Mouse (Mus musculus) heart, adult 2 months (tissue): ENCODE data around the gene Kifc3. TPM values are rescaled to one million over a fixed set of nuclear protein-coding genes. Genes with fewer than 3 reads are reported as not detected.

Experiments
- DNase-seq, 2 experiments: peaks; one replicate each; pipeline ENCODE4 v3.0.0; 2021
- H3K27ac ChIP-seq: fragments of 200-600 bp; 2 replicates; pipeline ENCODE4 v1.8.1; 2022
- H3K27me3 ChIP-seq: fragments of 200-500 bp; 2 replicates; pipeline ENCODE4 v1.6.1; 2012; ENCODE audit warnings: mild to moderate bottlenecking, low read length, inconsistent platforms, mixed read lengths; ENCODE audit not compliant: control insufficient read depth, insufficient read depth
- H3K36me3 ChIP-seq: fragments of 200-500 bp; 2 replicates; pipeline ENCODE4 v1.6.1; 2012; ENCODE audit warnings: low read length, inconsistent platforms; ENCODE audit not compliant: control insufficient read depth, insufficient read depth
- H3K4me1 ChIP-seq: fragments of 200-500 bp; 2 replicates; pipeline ENCODE4 v1.6.1; 2011; ENCODE audit warnings: low read length; ENCODE audit not compliant: control insufficient read depth, insufficient read depth
- H3K4me3 ChIP-seq: fragments of 200-600 bp; 2 replicates; pipeline ENCODE4 v1.8.1; 2022
- H3K79me2 ChIP-seq: fragments of 200-500 bp; replicated peaks from 2 replicates; pipeline ENCODE4 v1.6.1; 2012; ENCODE audit warnings: mild to moderate bottlenecking, inconsistent platforms, low read length, moderate library complexity, mixed read lengths; ENCODE audit not compliant: control insufficient read depth, insufficient read depth
- H3K9ac ChIP-seq: fragments of 200-500 bp; 2 replicates; pipeline ENCODE4 v1.6.1; 2012; ENCODE audit warnings: low read depth, mild to moderate bottlenecking, control low read depth, inconsistent platforms, low read length, mixed read lengths
- CTCF ChIP-seq: fragments of 200-600 bp; IDR thresholded peaks from 2 replicates; pipeline ENCODE4 v1.8.1; 2022; ENCODE audit warnings: antibody characterized with exemption, mild to moderate bottlenecking, moderate library complexity
- EP300 ChIP-seq: fragments of 200-500 bp; IDR thresholded peaks from 2 replicates; pipeline ENCODE4 v1.6.1; 2011; ENCODE audit warnings: low read depth, low read length, control low read depth; ENCODE audit not compliant: insufficient read depth
- POLR2A ChIP-seq: fragments of 200-500 bp; IDR thresholded peaks from 2 replicates; pipeline ENCODE4 v1.6.1; 2011; ENCODE audit warnings: mild to moderate bottlenecking, low read depth, low read length, control low read depth; ENCODE audit not compliant: insufficient read depth
- WGBS: fragments of 180-500 bp; shearing (Covaris S2); methylation state at CpG from one replicate; pipeline ENCODE4 v1.1.7; 2018; 5-methylcytosine and 5-hydroxymethylcytosine counted together
- intact Hi-C: fragments of 180-260 bp; cut with DNase I; formaldehyde crosslinking; loops from one replicate; pipeline ENCODE4 v1.15.1; 2025
- polyA plus RNA-seq: library from polyadenylated mRNA; depleted of rRNA; stranded (reverse); fragments of >200 nt; gene quantifications from 2 replicates; pipeline ENCODE4 v1.2.3, GENCODE M21; 2012
- total RNA-seq, 2 experiments: library from RNA; stranded (reverse); gene quantifications; 2 replicates each; pipeline ENCODE4 v1.2.3; 2021

The Kifc3 gene
- total and polyA plus RNA-seq, 3 experiments: 58.7 to 93.4 (median 76.2) TPM

GRCm38 (mm10) chr8:95143805-95144630, 58.6 kb downstream of the Kifc3 start:
- H3K4me3 ChIP-seq: no peak overlapping the region
- H3K27me3 ChIP-seq: no peaks in the 10 kb centered on the region
- DNase-seq: no peak
- H3K4me1 ChIP-seq: peaks cover 20% of the 10 kb centered on the region
- 68% methylated on average over 6 of the region's 6 CpGs for WGBS
- H3K79me2 ChIP-seq: no peaks in the 10 kb centered on the region; the same call in 1 of the 2 replicates
- peak overlapping the region; percentile 75 for H3K27ac ChIP-seq
- no peaks in the 10 kb centered on the region; the same call in 1 of the 2 replicates for H3K36me3 ChIP-seq
- intact Hi-C loops: no loop called here
- no peak for TF ChIP-seq POLR2A
- no peak for TF ChIP-seq EP300
- TF ChIP-seq CTCF: no peak
- no peak overlapping the region for H3K9ac ChIP-seq

- DNase-seq: peak in 1 of 2 experiments; percentile 38
- Histone ChIP-seq H3K4me1 (peaks cover 22% of the 10 kb centered on the region), H3K9ac (no peak overlapping the region), H3K27me3 (no peaks in the 10 kb centered on the region), H3K79me2 (no peaks in the 10 kb centered on the region; the same call in 1 of the 2 replicates), H3K27ac (peak overlapping the region; percentile 75), H3K36me3 (peaks cover 5% of the 10 kb centered on the region; the same call in 1 of the 2 replicates), H3K4me3 (peak overlapping the region; percentile 99)
- 31% methylated on average over 17 of the region's 17 CpGs for WGBS
- TF ChIP-seq POLR2A (no peak), CTCF (no peak), EP300 (no peak)
- intact Hi-C loops: no loop called here
Observed at GRCm38 (mm10) chr8:95142985-95143804, 59.4 kb downstream of the Kifc3 start.

GRCm38 (mm10) chr8:95142075-95142831, 60.4 kb downstream of the Kifc3 start:
- H3K36me3 ChIP-seq: peaks cover 5% of the 10 kb centered on the region
- intact Hi-C loops: no loop called here
- TF ChIP-seq POLR2A: no peak
- TF ChIP-seq EP300: 0 out of 2 replicates have a peak, but pooled peaks have one; percentile 24
- peak overlapping the region; percentile 99 for H3K27ac ChIP-seq
- no peaks in the 10 kb centered on the region; the same call in 1 of the 2 replicates for H3K79me2 ChIP-seq
- peak overlapping the region; percentile 99 for H3K4me3 ChIP-seq
- H3K4me1 ChIP-seq: peaks cover 24% of the 10 kb centered on the region
- DNase-seq: peak; percentile 86 to 87
- no peaks in the 10 kb centered on the region for H3K27me3 ChIP-seq
- WGBS: under 1% methylated on average over 57 of the region's 66 CpGs
- peak overlapping the region; percentile 86 for H3K9ac ChIP-seq

GRCm38 (mm10) chr8:95141469-95142074, 61.0 kb downstream of the Kifc3 start:
- Histone ChIP-seq H3K36me3 (peaks cover 5% of the 10 kb centered on the region), H3K4me3 (peak overlapping the region; percentile 99), H3K27me3 (no peaks in the 10 kb centered on the region), H3K27ac (peak overlapping the region; percentile 99), H3K9ac (peak overlapping the region; percentile 86), H3K4me1 (peaks cover 26% of the 10 kb centered on the region), H3K79me2 (peaks cover 3% of the 10 kb centered on the region; the same call in 1 of the 2 replicates)
- peak in 1 of 2 experiments; percentile 26 for DNase-seq
- TF ChIP-seq POLR2A (peak; percentile 22; the same call in 1 of the 2 replicates), CTCF (no peak)
- intact Hi-C loops: no loop called here
- WGBS: 0% methylated on average over 6 of the region's 6 CpGs

- WGBS: 46% methylated on average over 1 of the region's 1 CpGs
- Histone ChIP-seq H3K4me1 (peaks cover 26% of the 10 kb centered on the region), H3K27ac (peak overlapping the region; percentile 99), H3K9ac (peak overlapping the region; percentile 86), H3K27me3 (no peaks in the 10 kb centered on the region), H3K4me3 (peak overlapping the region; percentile 99), H3K36me3 (peaks cover 5% of the 10 kb centered on the region), H3K79me2 (peaks cover 3% of the 10 kb centered on the region; the same call in 1 of the 2 replicates)
- DNase-seq: peak in 1 of 2 experiments; percentile 45
- TF ChIP-seq EP300: no peak
- no peak for TF ChIP-seq POLR2A
- intact Hi-C loops: no loop called here
Observed at GRCm38 (mm10) chr8:95141026-95141425, 61.6 kb downstream of the Kifc3 start.
